Mouse (Mus musculus) stomach, postnatal 0 days (tissue): ENCODE results near the gene Dgki. TPM values are rescaled to one million over a fixed set of nuclear protein-coding genes. Genes with fewer than 3 reads are reported as not detected.

Experiments
- ATAC-seq: fragments of 200-750 bp; cut with Nextera tagmentation; 2 replicates; pipeline ENCODE4 v1.8.0; 2017; ENCODE audit not compliant: low FRiP score, low TSS enrichment
- DNase-seq: peaks from one replicate; pipeline ENCODE4 v3.0.0-alpha.2; 2016; ENCODE audit warnings: low spot score
- H3K27ac ChIP-seq: fragments of 300-500 bp; sonication (generic); replicated peaks from 2 replicates; pipeline ENCODE4 v1.5.1; 2014; ENCODE audit warnings: mild to moderate bottlenecking, control low read depth
- H3K27me3 ChIP-seq: fragments of 300-500 bp; sonication (generic); 2 replicates; pipeline ENCODE4 v1.6.1; 2014; ENCODE audit warnings: low read length; ENCODE audit not compliant: control insufficient read depth, insufficient read depth
- H3K36me3 ChIP-seq: fragments of 300-500 bp; sonication (generic); 2 replicates; pipeline ENCODE4 v1.6.1; 2014; ENCODE audit warnings: low read length, mixed read lengths; ENCODE audit not compliant: control insufficient read depth, insufficient read depth
- H3K4me1 ChIP-seq: fragments of 300-500 bp; sonication (generic); replicated peaks from 2 replicates; pipeline ENCODE4 v1.6.1; 2014; ENCODE audit warnings: antibody characterized with exemption; ENCODE audit not compliant: control insufficient read depth, insufficient read depth
- H3K4me2 ChIP-seq: fragments of 300-500 bp; sonication (generic); replicated peaks from 2 replicates; pipeline ENCODE4 v1.6.1; 2014; ENCODE audit warnings: low read depth, mild to moderate bottlenecking, control low read depth, moderate library complexity
- H3K4me3 ChIP-seq: fragments of 300-500 bp; sonication (generic); 2 replicates; pipeline ENCODE4 v1.5.1; 2014; ENCODE audit warnings: low read depth, low read length, control low read depth
- H3K9ac ChIP-seq: fragments of 300-500 bp; sonication (generic); 2 replicates; pipeline ENCODE4 v1.6.1; 2014; ENCODE audit warnings: mild to moderate bottlenecking, low read length, control low read depth, mixed read lengths
- H3K9me3 ChIP-seq: fragments of 300-500 bp; sonication (generic); 2 replicates; pipeline ENCODE4 v1.6.1; 2016; ENCODE audit warnings: low read length; ENCODE audit not compliant: control insufficient read depth
- CTCF ChIP-seq: IDR thresholded peaks from 2 replicates; pipeline ENCODE4 v1.5.1; 2016; ENCODE audit warnings: antibody characterized with exemption, low read depth, mild to moderate bottlenecking, moderate library complexity
- EP300 ChIP-seq: optimal IDR thresholded peaks from 2 replicates; pipeline ENCODE3; 2016; ENCODE audit warnings: antibody characterized with exemption
- WGBS: fragments of 180-500 bp; shearing (Covaris S2); extraction: QIAGEN DNeasy Blood & Tissue Kit; methylation state at CpG from one replicate; pipeline ENCODE4 v1.1.7; 2014; 5-methylcytosine and 5-hydroxymethylcytosine counted together
- polyA plus RNA-seq: library from polyadenylated mRNA; unstranded; fragments of >200 nt; fragmentation: Nextera tagmentation; extraction: Ambion mirVana; gene quantifications from 2 replicates; pipeline ENCODE4 v1.2.1, GENCODE M21; 2015

Gene Dgki
- polyA plus RNA-seq, 1 experiment from 2014 or later: 0.39 TPM

DNA sequence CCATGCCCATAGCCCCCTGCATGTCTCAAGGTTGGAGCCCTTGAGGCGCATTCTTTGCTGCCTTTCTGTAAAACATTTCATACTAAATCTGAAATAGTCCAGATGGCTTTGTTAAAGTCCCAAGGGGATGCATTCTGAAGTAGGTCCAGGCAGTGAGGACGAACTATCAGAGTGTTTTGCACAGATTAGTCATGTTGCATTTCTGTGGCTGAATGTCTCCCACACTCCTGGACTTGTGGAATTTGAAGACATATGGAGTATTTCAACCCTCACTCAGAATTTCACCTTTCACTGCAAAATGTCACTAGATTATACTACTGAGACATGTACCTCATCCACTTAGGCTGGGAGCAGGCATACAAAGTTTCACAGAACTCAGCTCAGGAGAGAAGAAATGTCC is 403.3 kb downstream of the Dgki start:
- ATAC-seq (no peak; the same call in 1 of the 2 replicates), DNase-seq (no peak)
- no peaks in the 10 kb centered on the region for H3K27me3 ChIP-seq
- WGBS: 48% methylated on average over 2 of the region's 2 CpGs
- H3K4me2 ChIP-seq: no peak overlapping the region
- H3K27ac ChIP-seq: no peak overlapping the region
- no peak overlapping the region for H3K4me3 ChIP-seq
- TF ChIP-seq CTCF (no peak), EP300 (no peak)
- no peak overlapping the region for H3K9ac ChIP-seq
- H3K36me3 ChIP-seq: no peaks in the 10 kb centered on the region
- no peaks in the 10 kb centered on the region for H3K9me3 ChIP-seq
- H3K4me1 ChIP-seq: no peaks in the 10 kb centered on the region

DNA sequence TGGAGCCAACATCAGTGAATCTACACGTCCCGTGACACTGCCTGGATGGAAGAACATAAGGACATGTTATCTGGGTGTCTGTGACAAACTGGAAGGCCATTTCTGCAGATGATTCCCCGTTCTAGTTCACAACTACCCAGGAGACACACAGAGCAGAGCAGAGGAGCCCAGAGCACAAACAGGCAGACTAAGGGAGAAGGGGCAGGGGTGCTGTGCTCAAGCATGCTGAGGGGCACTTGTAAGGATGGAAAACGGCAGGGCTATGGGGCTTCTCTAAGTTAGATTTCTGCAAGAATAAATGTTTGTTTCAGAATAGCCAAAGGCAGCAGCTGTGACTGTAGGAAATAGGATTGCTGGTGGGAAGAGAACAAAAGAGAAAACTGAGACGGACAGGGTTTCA is 408.2 kb downstream of the Dgki start:
- TF ChIP-seq CTCF (no peak), EP300 (no peak)
- Histone ChIP-seq H3K4me1 (no peaks in the 10 kb centered on the region), H3K4me2 (no peak overlapping the region), H3K27ac (no peak overlapping the region), H3K27me3 (no peaks in the 10 kb centered on the region), H3K9me3 (no peaks in the 10 kb centered on the region), H3K36me3 (no peaks in the 10 kb centered on the region), H3K4me3 (no peak overlapping the region), H3K9ac (no peak overlapping the region)
- ATAC-seq: no peak
- no peak for DNase-seq
- WGBS: 70% methylated on average over 5 of the region's 5 CpGs

DNA sequence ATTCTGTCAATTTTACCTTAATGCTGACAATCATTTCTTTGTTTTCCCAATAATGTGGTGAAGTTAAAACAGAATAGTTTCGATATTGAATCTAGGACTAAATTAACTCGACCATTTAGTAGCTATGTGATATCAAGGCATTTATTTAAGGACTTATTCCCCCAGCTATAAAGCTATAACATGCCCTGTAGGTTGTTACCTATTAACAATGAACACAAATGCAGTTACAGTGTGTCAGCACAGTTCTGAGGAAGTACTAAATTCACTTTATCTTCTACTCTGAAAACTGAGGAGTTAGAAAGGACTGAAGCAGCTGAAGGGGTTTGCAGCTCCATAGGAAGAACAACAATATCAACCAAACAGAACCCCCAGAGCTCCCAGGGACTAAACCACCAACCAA is 409.2 kb downstream of the Dgki start:
- H3K27ac ChIP-seq: no peak overlapping the region

DNA sequence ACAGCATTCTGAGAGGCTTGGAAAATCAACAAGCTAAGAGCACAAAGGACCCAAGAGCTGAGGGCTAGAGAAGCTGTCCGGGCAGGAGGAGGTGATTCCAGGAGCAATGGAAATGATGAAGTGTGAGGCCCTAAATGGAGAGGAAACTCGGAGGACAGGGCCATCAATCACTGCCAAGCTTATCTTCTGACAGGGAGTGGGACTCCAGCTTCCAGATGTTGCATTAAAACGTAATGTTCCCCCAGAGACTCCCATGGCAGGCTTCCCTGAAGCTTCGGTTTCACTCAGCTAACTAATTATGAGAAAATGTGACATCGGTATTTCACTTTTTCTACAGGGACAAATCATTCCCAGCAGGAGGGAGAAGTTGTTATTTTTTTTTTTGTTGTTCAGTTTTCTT is 409.7 kb downstream of the Dgki start:
- Histone ChIP-seq H3K9me3 (no peaks in the 10 kb centered on the region), H3K27me3 (no peaks in the 10 kb centered on the region), H3K4me1 (no peaks in the 10 kb centered on the region), H3K27ac (no peak overlapping the region), H3K4me2 (no peak overlapping the region), H3K36me3 (no peaks in the 10 kb centered on the region), H3K9ac (no peak overlapping the region), H3K4me3 (no peak overlapping the region)
- ATAC-seq: no peak
- 13% methylated on average over 5 of the region's 5 CpGs for WGBS
- no peak for TF ChIP-seq EP300
- no peak for TF ChIP-seq CTCF
- DNase-seq: no peak

More for the DNA sequence above, 409.2 kb downstream of the Dgki start:
- H3K36me3 ChIP-seq: no peaks in the 10 kb centered on the region
- no peaks in the 10 kb centered on the region for H3K27me3 ChIP-seq
- no peak overlapping the region for H3K9ac ChIP-seq
- WGBS: 53% methylated on average over 2 of the region's 2 CpGs
- H3K4me2 ChIP-seq: no peak overlapping the region
- DNase-seq: no peak
- H3K4me1 ChIP-seq: no peaks in the 10 kb centered on the region
- no peak for ATAC-seq
- H3K4me3 ChIP-seq: no peak overlapping the region
- H3K9me3 ChIP-seq: no peaks in the 10 kb centered on the region
- TF ChIP-seq CTCF (no peak), EP300 (no peak)

DNA sequence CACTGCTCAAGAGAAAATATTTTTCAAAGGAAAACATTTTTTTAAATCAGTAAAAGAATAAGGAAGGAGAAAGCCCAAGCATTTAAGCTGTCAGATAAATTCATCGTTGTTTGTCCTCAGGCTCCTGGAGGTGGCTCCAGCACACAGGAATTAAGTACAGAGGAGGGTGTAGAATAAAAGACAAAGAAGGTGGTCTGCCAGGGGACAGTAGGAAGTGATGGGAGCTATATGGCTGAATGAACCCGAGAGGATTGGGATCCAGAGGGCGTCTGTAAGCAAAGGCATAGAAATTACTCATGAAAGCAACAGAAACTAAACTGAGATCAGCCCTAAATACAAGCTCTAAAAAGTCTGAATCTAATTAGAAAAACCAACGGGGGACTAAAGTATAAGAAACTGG is 418.7 kb downstream of the Dgki start:
- WGBS: 64% methylated on average over 4 of the region's 4 CpGs
- no peaks in the 10 kb centered on the region for H3K36me3 ChIP-seq
- DNase-seq (no peak), ATAC-seq (no peak)
- no peak overlapping the region for H3K9ac ChIP-seq
- no peak overlapping the region for H3K4me3 ChIP-seq
- no peaks in the 10 kb centered on the region for H3K9me3 ChIP-seq
- H3K4me2 ChIP-seq: no peak overlapping the region
- no peak for TF ChIP-seq EP300
- no peak for TF ChIP-seq CTCF
- H3K27ac ChIP-seq: no peak overlapping the region
- H3K4me1 ChIP-seq: no peaks in the 10 kb centered on the region
- no peaks in the 10 kb centered on the region for H3K27me3 ChIP-seq

DNA sequence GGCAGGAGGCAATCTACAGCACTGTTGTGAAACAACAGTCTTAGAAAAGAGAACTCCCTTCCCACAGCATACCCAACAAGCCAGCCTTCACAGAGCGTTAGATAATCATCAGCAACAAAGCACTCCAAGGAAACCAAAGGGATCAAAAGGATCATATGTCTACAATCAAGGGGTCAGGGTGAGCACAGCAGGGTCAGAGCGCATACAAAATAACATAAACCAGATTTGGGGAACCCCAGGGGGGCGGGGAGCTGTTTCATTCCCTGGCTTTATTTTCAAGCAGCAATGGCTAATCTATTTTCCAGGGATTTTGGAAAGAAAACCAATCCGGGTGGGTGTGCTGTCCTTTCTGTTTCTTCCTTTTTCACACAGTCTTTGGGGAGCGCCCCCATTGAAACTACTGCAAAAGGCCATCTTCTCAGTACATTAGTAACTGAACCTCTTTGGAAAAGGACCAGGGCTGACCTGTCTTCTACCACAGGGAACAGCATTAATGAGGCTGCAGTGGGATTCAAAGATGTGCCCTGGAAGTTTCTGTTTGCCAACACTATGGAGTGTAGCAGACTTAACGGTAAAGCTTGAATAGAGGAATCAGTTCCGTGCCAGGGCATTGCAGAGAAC is 419.2 kb downstream of the Dgki start:
- no peak overlapping the region for H3K4me2 ChIP-seq
- no peaks in the 10 kb centered on the region for H3K36me3 ChIP-seq
- no peaks in the 10 kb centered on the region for H3K9me3 ChIP-seq
- TF ChIP-seq CTCF (no peak), EP300 (no peak)
- H3K4me3 ChIP-seq: no peak overlapping the region
- no peak overlapping the region for H3K27ac ChIP-seq
- no peaks in the 10 kb centered on the region for H3K27me3 ChIP-seq
- ATAC-seq (no peak), DNase-seq (no peak)
- 54% methylated on average over 7 of the region's 7 CpGs for WGBS
- no peaks in the 10 kb centered on the region for H3K4me1 ChIP-seq
- no peak overlapping the region for H3K9ac ChIP-seq
